Mouse (Mus musculus) cerebellum, adult 9-11 months (tissue): ENCODE data around the gene Mff.

Source experiments
- DNase-seq: peaks from one replicate; pipeline ENCODE4 v3.0.0; 2022

The Mff gene

GRCm38 (mm10) chr1:82724339-82725025, at the start of gene Mff:
Gene Mff (plus strand): TSS chr1:82724890.
- peak; percentile 94 for DNase-seq

GRCm38 (mm10) chr1:82686328-82686727, 38.4 kb upstream of the Mff start:
- DNase-seq: no peak

GRCm38 (mm10) chr1:82686866-82687265, 37.8 kb upstream of the Mff start:
- DNase-seq: no peak

GRCm38 (mm10) chr1:82687931-82688330, 36.8 kb upstream of the Mff start:
- no peak for DNase-seq

GRCm38 (mm10) chr1:82695915-82696314, 28.8 kb upstream of the Mff start:
- DNase-seq: no peak

GRCm38 (mm10) chr1:82717816-82718512, 6.7 kb upstream of the Mff start:
- no peak for DNase-seq

GRCm38 (mm10) chr1:82725026-82725874, 560 bp downstream of the Mff start:
- DNase-seq: no peak

- no peak for DNase-seq
Observed at GRCm38 (mm10) chr1:82725875-82726185, 1.1 kb downstream of the Mff start.

GRCm38 (mm10) chr1:82726482-82726881, 1.8 kb downstream of the Mff start:
- DNase-seq: no peak

- no peak for DNase-seq
Observed at GRCm38 (mm10) chr1:82733357-82733756, 8.7 kb downstream of the Mff start.

- no peak for DNase-seq
Observed at GRCm38 (mm10) chr1:82738066-82738465, 13.4 kb downstream of the Mff start.

GRCm38 (mm10) chr1:82741539-82741938, 16.8 kb downstream of the Mff start:
- DNase-seq: no peak

GRCm38 (mm10) chr1:82743962-82744361, 19.3 kb downstream of the Mff start:
- DNase-seq: no peak

- DNase-seq: no peak
Observed at GRCm38 (mm10) chr1:82746408-82746807, 21.7 kb downstream of the Mff start.

- DNase-seq: no peak
Observed at GRCm38 (mm10) chr1:82747714-82748452, 23.2 kb downstream of the Mff start.

GRCm38 (mm10) chr1:82759520-82759919, 34.8 kb downstream of the Mff start:
- no peak for DNase-seq

GRCm38 (mm10) chr1:82761454-82762169, 36.9 kb downstream of the Mff start:
- no peak for DNase-seq

GRCm38 (mm10) chr1:82762274-82762673, 37.6 kb downstream of the Mff start:
- no peak for DNase-seq

GRCm38 (mm10) chr1:82766227-82766626, 41.5 kb downstream of the Mff start:
- DNase-seq: no peak

- DNase-seq: no peak
Observed at GRCm38 (mm10) chr1:82766641-82767040, 42.0 kb downstream of the Mff start.

GRCm38 (mm10) chr1:82768269-82768668, 43.6 kb downstream of the Mff start, which contains the start of gene Tm4sf20:
Gene Tm4sf20 (minus strand): TSS chr1:82768461.
- no peak for DNase-seq

GRCm38 (mm10) chr1:82771022-82771586, 46.4 kb downstream of the Mff start, which contains the start of gene Gm47791:
Gene Gm47791 (minus strand): TSS chr1:82771243.
- DNase-seq: no peak
